Mouse (Mus musculus): ENCODE measurements around the gene Efcab9. TPM values are rescaled to one million over a fixed set of nuclear protein-coding genes. Genes with fewer than 3 reads are reported as not detected.

Gene Efcab9
- polyA plus RNA-seq, 1 experiment from 2014 or later = 0.21 TPM

DNA sequence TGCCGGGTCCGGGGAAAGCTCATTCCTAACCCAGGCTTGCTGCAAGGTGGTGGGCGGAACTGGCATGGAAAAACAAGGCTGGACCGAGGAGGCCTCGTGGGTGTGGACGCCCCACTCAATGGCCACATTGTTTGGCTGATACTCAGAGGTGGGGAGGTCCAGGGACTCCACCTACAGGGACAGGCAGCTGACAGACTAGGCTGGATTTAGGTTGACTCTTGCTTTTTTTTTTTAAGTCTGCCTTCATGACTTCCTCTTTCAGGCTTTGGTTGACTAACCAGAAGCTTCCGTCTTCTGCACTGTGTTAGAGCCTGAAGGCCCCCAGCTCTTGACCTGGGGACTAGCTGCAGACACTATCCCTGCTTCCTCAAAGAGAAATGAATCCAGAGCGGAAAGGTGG is 33.2 kb upstream of the Efcab9 start:
- Histone ChIP-seq H3K4me2 (ENCODE audit: low read depth, low read length) (peak overlapping the region; percentile 23; the same call in 1 of the 2 replicates), H3K27ac (ENCODE audit: low read depth) (peak overlapping the region; percentile 70), H3K4me3 (ENCODE audit: low read depth, low read length) (no peak overlapping the region), H3K27me3 (ENCODE audit: insufficient read depth, low read length) (no peaks in the 10 kb centered on the region), H3K9me3 (ENCODE audit: low read length) (no peaks in the 10 kb centered on the region), H3K4me1 (ENCODE audit: insufficient read depth) (peaks cover 42% of the 10 kb centered on the region), H3K9ac (replicated peaks) (no peak overlapping the region), H3K36me3 (replicated peaks; ENCODE audit: insufficient read depth, low read length) (no peaks in the 10 kb centered on the region)
- WGBS (ENCODE audit: insufficient replicate concordance) = 32% methylated on average over 8 of the region's 8 CpGs
- TF ChIP-seq CTCF (IDR thresholded peaks at IDR 0.05; ENCODE audit: low read depth) (no peak), EP300 (IDR thresholded peaks at IDR 0.05; ENCODE audit: low read depth) (no peak)
- ATAC-seq = peak; percentile 42; the same call in 1 of the 2 replicates
- peak; percentile 39 for DNase-seq

DNA sequence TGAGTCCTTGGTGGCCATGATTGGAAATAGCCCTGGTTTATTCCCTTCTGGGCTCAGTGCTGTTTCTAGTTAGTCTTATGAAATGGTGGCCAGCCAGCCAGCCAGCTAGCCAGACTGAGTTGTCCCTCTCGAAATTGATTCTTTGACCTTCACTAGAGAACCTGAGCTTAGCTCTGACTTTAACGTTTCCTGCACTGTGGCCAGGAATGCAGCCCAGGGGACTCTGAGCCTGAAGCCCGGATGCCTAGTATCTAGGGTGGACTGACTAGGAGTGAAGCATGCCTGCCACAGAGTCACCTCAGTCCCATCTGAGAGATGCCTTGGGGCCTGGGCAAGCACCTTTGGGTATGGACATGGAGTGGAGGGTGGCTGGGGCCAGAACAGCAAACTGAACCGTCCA is 32.7 kb upstream of the Efcab9 start:
- ATAC-seq = no peak
- no peak overlapping the region for H3K4me3 ChIP-seq (ENCODE audit: low read depth, low read length)
- TF ChIP-seq CTCF (IDR thresholded peaks at IDR 0.05; ENCODE audit: low read depth) (no peak), EP300 (IDR thresholded peaks at IDR 0.05; ENCODE audit: low read depth) (no peak)
- H3K4me1 ChIP-seq (ENCODE audit: insufficient read depth) = peaks cover 42% of the 10 kb centered on the region
- H3K4me2 ChIP-seq (ENCODE audit: low read depth, low read length) = peak overlapping the region; percentile 23; the same call in 1 of the 2 replicates
- peak overlapping the region; percentile 70 for H3K27ac ChIP-seq (ENCODE audit: low read depth)
- H3K27me3 ChIP-seq (ENCODE audit: insufficient read depth, low read length) = no peaks in the 10 kb centered on the region
- WGBS (ENCODE audit: insufficient replicate concordance) = 39% methylated on average over 4 of the region's 4 CpGs
- H3K9ac ChIP-seq (replicated peaks) = no peak overlapping the region
- no peaks in the 10 kb centered on the region for H3K9me3 ChIP-seq (ENCODE audit: low read length)
- no peak for DNase-seq
- no peaks in the 10 kb centered on the region for H3K36me3 ChIP-seq (replicated peaks; ENCODE audit: insufficient read depth, low read length)

DNA sequence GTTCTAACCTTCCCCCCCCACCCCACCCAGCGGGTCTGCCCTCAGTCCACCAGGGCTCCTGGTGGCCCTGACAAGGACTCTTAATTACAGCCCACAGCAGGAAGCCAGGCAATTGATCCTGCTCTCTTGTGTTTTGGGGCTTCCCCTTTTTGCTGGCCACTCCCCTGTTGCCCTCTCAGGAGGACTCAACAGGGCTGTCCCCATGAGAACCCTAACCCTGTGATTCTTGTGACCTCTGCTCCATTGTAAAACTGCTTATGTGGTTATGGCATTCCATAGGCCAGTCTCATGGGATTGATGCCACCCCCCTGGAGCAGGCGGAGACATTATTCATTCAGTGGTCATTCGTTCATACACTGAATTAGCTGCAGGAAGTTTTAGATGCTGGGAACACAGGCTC is 31.8 kb upstream of the Efcab9 start:
- 40% methylated on average over 3 of the region's 3 CpGs for WGBS (ENCODE audit: insufficient replicate concordance)
- Histone ChIP-seq H3K27me3 (ENCODE audit: insufficient read depth, low read length) (no peaks in the 10 kb centered on the region), H3K4me3 (ENCODE audit: low read depth, low read length) (no peak overlapping the region), H3K9me3 (ENCODE audit: low read length) (no peaks in the 10 kb centered on the region), H3K27ac (ENCODE audit: low read depth) (no peak overlapping the region), H3K36me3 (replicated peaks; ENCODE audit: insufficient read depth, low read length) (no peaks in the 10 kb centered on the region), H3K4me1 (ENCODE audit: insufficient read depth) (peaks cover 43% of the 10 kb centered on the region), H3K9ac (replicated peaks) (no peak overlapping the region), H3K4me2 (ENCODE audit: low read depth, low read length) (no peak overlapping the region)
- ATAC-seq = peak; percentile 13; the same call in 1 of the 2 replicates
- no peak for TF ChIP-seq EP300 (IDR thresholded peaks at IDR 0.05; ENCODE audit: low read depth)
- TF ChIP-seq CTCF (IDR thresholded peaks at IDR 0.05; ENCODE audit: low read depth) = no peak
- no peak for DNase-seq

DNA sequence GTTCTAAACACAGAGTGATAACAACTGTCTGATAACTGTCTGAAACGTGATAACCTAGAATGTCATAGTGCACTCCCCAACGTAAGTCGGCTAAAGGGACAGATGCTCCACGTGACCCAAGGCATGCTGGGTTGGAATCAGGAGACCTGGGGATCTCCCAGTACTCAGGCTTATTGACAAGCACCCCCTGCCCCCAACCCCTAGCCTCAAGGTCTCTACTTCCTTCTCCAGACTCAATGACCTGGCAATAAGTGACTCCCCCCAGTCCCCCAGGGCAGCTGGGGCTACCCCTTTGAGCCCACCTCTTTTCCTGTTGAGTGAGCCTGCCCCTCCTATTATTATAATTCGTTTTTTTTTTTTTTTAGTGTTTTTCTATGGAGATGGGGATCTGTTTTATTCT is 30.8 kb upstream of the Efcab9 start:
- DNase-seq = no peak
- Histone ChIP-seq H3K9ac (replicated peaks) (no peak overlapping the region), H3K27me3 (ENCODE audit: insufficient read depth, low read length) (no peaks in the 10 kb centered on the region), H3K4me3 (ENCODE audit: low read depth, low read length) (no peak overlapping the region), H3K9me3 (ENCODE audit: low read length) (no peaks in the 10 kb centered on the region), H3K27ac (ENCODE audit: low read depth) (no peak overlapping the region), H3K36me3 (replicated peaks; ENCODE audit: insufficient read depth, low read length) (no peaks in the 10 kb centered on the region), H3K4me1 (ENCODE audit: insufficient read depth) (peaks cover 46% of the 10 kb centered on the region), H3K4me2 (ENCODE audit: low read depth, low read length) (no peak overlapping the region)
- TF ChIP-seq CTCF (IDR thresholded peaks at IDR 0.05; ENCODE audit: low read depth) (no peak), EP300 (IDR thresholded peaks at IDR 0.05; ENCODE audit: low read depth) (no peak)
- 49% methylated on average over 5 of the region's 5 CpGs for WGBS (ENCODE audit: insufficient replicate concordance)
- no peak for ATAC-seq

DNA sequence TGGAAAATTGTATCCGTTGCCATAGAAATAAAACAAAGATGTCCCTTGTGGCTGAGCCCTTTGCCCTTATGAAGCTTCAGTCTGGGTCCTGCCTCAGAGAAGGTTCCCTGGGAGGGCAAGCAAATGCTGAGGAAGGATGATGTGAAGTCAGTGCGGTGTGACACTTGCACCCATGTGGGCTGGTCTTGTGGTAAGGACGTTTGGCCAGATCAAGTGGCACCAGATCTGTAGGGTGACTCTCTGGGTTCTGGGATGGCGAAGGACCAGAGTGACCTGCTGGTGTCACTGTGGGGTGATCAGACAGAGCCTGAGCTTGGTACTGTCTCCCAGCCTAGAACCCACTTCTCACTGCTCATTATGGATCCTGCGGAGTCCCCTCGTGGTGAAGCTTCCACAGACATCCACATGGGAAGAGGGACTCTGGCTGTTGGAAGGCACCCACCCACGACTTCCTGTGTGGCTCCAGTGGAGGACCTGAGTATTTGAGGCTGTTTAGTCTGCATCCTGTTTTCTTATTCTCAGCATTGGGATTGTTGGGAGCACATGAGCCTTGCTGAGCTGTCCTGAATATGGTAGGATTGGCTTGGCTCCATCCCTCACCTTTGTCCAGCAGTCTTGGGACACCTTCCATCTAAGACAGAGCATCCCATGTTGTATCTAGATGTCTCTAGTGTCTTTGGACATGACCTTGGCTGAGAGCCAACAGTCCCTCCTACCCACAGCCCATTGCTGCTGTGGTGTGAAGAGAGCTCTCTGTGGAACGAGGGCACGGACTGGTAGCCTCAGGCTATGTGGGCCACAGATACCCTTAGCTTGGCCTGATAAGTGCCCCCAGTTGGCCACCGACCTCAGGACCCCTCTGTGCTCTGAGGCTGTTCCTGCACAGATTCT is 29.8 kb upstream of the Efcab9 start:
- TF ChIP-seq CTCF (IDR thresholded peaks at IDR 0.05; ENCODE audit: low read depth) = 0 out of 2 replicates have a peak, but pooled peaks have one; percentile 8
- no peak for TF ChIP-seq EP300 (IDR thresholded peaks at IDR 0.05; ENCODE audit: low read depth)
- ATAC-seq (no peak), DNase-seq (no peak)
- Histone ChIP-seq H3K4me2 (ENCODE audit: low read depth, low read length) (no peak overlapping the region), H3K27me3 (ENCODE audit: insufficient read depth, low read length) (no peaks in the 10 kb centered on the region), H3K9me3 (ENCODE audit: low read length) (no peaks in the 10 kb centered on the region), H3K4me1 (ENCODE audit: insufficient read depth) (peaks cover 46% of the 10 kb centered on the region), H3K36me3 (replicated peaks; ENCODE audit: insufficient read depth, low read length) (no peaks in the 10 kb centered on the region), H3K4me3 (ENCODE audit: low read depth, low read length) (no peak overlapping the region), H3K27ac (ENCODE audit: low read depth) (no peak overlapping the region), H3K9ac (replicated peaks) (no peak overlapping the region)
- WGBS (ENCODE audit: insufficient replicate concordance) = 53% methylated on average over 10 of the region's 10 CpGs

DNA sequence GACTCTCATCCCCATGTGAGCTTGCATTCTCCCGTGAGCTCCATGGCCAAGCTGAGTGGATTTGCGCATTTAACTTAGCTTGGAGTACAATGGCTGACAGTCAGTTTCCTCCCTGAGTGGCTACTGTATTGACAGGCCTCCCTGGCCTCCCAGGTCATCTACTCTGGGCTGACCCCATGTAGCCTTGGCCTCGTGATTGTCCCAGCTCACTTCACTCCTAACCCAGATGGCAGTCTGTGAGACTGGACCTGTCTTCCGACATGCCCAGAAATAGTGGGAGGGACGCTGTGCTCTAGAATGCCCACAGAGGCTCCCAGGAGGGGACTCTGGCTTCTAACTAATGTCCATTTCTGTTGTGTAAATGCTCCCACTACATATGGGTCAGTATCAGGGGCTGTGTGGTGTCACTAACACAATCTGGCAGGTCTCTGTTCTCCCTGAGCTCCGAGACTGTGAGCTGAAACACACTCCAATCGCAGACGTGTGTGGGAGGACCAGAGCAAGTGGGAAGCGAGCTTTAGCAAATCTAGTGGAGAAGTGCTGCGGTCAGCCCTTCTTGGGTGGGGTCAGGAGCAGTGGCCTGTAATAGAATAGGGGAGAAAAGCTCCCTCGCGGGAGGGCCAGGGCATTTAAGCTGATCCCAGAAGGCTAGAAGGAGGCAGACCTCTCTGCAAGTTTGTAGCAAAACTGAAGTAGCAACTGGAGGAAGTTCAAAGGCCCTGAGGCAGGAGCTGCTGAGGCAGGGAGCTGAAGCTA is 28.3 kb upstream of the Efcab9 start:
- no peak for ATAC-seq
- H3K27ac ChIP-seq (ENCODE audit: low read depth) = no peak overlapping the region
- TF ChIP-seq CTCF (IDR thresholded peaks at IDR 0.05; ENCODE audit: low read depth) = no peak
- WGBS (ENCODE audit: insufficient replicate concordance) = 82% methylated on average over 12 of the region's 12 CpGs
- no peak overlapping the region for H3K4me2 ChIP-seq (ENCODE audit: low read depth, low read length)
- DNase-seq = no peak
- no peaks in the 10 kb centered on the region for H3K27me3 ChIP-seq (ENCODE audit: insufficient read depth, low read length)
- no peak overlapping the region for H3K4me3 ChIP-seq (ENCODE audit: low read depth, low read length)
- H3K36me3 ChIP-seq (replicated peaks; ENCODE audit: insufficient read depth, low read length) = no peaks in the 10 kb centered on the region
- no peaks in the 10 kb centered on the region for H3K9me3 ChIP-seq (ENCODE audit: low read length)
- peaks cover 42% of the 10 kb centered on the region for H3K4me1 ChIP-seq (ENCODE audit: insufficient read depth)
- H3K9ac ChIP-seq (replicated peaks) = no peak overlapping the region
